Mouse (Mus musculus) liver, adult 2 months (tissue): ENCODE results near the gene Atn1.

Experiments used
- CTCF ChIP-seq: fragments of 200-500 bp; IDR thresholded peaks from 2 replicates; pipeline ENCODE4 v1.5.1; 2011; ENCODE audit warnings: low read depth, low read length, control low read depth
- POLR2A ChIP-seq: fragments of 200-500 bp; IDR thresholded peaks from 2 replicates; pipeline ENCODE4 v1.6.1; 2011; ENCODE audit warnings: low read length, control low read depth; ENCODE audit not compliant: insufficient read depth; ENCODE audit errors: extremely low read depth

- TF ChIP-seq CTCF: peak; percentile 38; the same call in 1 of the 2 replicates
- 0 out of 2 replicates have a peak, but pooled peaks have one; percentile 49 for TF ChIP-seq POLR2A
Observed at GRCm38 (mm10) chr6:124805341-124806321, 49.3 kb upstream of the Atn1 start.
